22 mouse cellular contexts compared by ENCODE assay signal in the genomic region with DNA sequence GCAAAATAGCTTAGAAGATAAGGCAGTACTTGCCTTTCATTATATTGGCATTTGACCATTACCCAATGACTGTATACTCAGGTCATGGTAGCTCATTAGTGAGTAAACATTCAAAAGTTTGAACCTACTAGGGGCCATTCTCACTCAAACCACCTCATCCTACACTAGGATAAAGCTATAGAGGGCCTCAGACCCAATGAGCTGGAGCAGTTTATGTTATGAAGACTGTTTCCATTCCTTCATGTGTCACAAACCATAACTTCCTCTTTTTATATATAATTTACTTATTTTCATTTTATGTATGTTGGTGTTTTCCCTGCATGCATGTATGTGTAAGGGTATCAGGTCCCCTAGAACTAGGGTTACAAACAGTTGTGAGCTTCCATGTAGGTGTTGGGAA. TPM values are rescaled to one million over a fixed set of nuclear protein-coding genes. Genes with fewer than 3 reads are reported as not detected.
"Had no signal": no experiment of that assay in that cellular context is flagged by ENCODE, and none has a peak within 500 bp of the region (broad histone marks: within the 10 kb centered on the region; RNA-seq: fewer than 3 reads in every experiment).

No protein-coding gene starts in this region.

- H3K27me3 ChIP-seq: liver, embryonic 15.5 days; lung, embryonic 15.5 days; megakaryocyte, embryonic 14.5 days; midbrain, embryonic 13.5 days; midbrain, embryonic 15.5 days; neural tube, embryonic 12.5 days; stomach, embryonic 15.5 days had no signal

- ATAC-seq: liver, postnatal 0 days; lung, postnatal 0 days; midbrain, embryonic 13.5 days; midbrain, embryonic 15.5 days had no signal

- H3K36me3 ChIP-seq: liver, embryonic 15.5 days; lung, embryonic 15.5 days; midbrain, embryonic 13.5 days; midbrain, embryonic 15.5 days; neural tube, embryonic 12.5 days; stomach, embryonic 15.5 days had no signal

- DNase-seq: liver, postnatal 0 days; lung, adult 2 months; lung, postnatal 14 days; lung, postnatal 36 days; retina, postnatal 1 day; right cerebral cortex, adult 18-20 months; right cerebral cortex, postnatal 25 days; right cerebral cortex, postnatal 4 days; spleen, adult 18-20 months; thymus, adult 2 months; thymus, postnatal 25 days; thymus, postnatal 4 days had no signal

RNA-seq across cellular contexts. Expression of a gene that starts 12.9 kb away (rescaled TPM):
- total RNA-seq: midbrain, postnatal 0 days; monocyte, adult 5-6 weeks had no signal

RNA-seq across cellular contexts. Expression of a gene that starts 16.1 kb away (rescaled TPM):
- total RNA-seq: midbrain, postnatal 0 days; monocyte, adult 5-6 weeks had no signal

RNA-seq across cellular contexts. Expression of a gene that starts 55.2 kb away (rescaled TPM):
- total RNA-seq: midbrain, postnatal 0 days; monocyte, adult 5-6 weeks had no signal
